23 mouse cellular contexts compared by ENCODE assay signal in the genomic region with DNA sequence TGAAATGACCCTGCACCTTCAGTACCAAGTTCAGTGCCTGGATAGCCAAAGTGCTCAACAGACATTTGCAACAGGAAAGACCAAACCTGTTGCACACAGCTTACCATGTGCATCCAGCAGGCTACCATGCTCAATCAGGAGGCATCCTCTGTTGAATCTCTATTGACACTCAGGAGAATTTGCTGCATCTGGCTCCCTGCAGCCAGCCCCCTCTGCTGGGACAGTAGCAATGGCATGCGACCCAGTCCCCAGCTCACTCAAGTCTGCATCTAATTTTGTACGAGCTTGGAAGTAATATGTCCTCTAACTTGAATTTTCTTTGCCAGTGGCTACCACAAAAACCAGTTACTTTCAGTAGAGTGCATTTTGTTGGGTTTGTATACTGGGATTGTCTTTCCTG.
DNase-seq lines count a peak whose midpoint lies in the region; ATAC-seq and TF ChIP-seq lines count a peak whose summit lies in the region.
"Had no signal": no experiment of that assay in that cellular context is flagged by ENCODE, and none has a peak within 500 bp of the region (broad histone marks: within the 10 kb centered on the region; RNA-seq: fewer than 3 reads in every experiment).

No protein-coding gene starts in this region.

- peaks cover 7% of the 10 kb centered on the region; the same call in 1 of the 2 replicates for H3K4me1 ChIP-seq in embryonic facial prominence, embryonic 15.5 days
- peaks cover 16% of the 10 kb centered on the region; the same call in 1 of the 2 replicates for H3K4me1 ChIP-seq in embryonic facial prominence, embryonic 10.5 days
- H3K4me1 ChIP-seq in heart, embryonic 15.5 days (replicated peaks), result peaks cover 36% of the 10 kb centered on the region
- H3K4me1 ChIP-seq in lung, embryonic 14.5 days (ENCODE audit: insufficient read depth), result peaks cover 3% of the 10 kb centered on the region; the same call in 1 of the 2 replicates
- H3K4me1 ChIP-seq: forebrain, embryonic 12.5 days; hindbrain, embryonic 12.5 days; hindbrain, embryonic 15.5 days had no signal

- intact Hi-C loops in heart, postnatal 14 days (cut with DNase I), result no loop called here

- DNase-seq in embryonic facial prominence, embryonic 10.5 days (ENCODE audit: low spot score), result no peak
- no peak for DNase-seq in heart, postnatal 14 days
- DNase-seq in lung, embryonic 14.5 days, result no peak
- DNase-seq in lung, postnatal 4 days, result no peak
- DNase-seq: adrenal gland, postnatal 10 days; adrenal gland, postnatal 36 days; cerebellum, adult 18-20 months; cerebellum, adult 9-10 months; cerebellum, postnatal 14 days; gastrocnemius, postnatal 25 days; heart, postnatal 10 days had no signal

- 32% methylated on average over 2 of the region's 2 CpGs for WGBS in embryonic facial prominence, embryonic 15.5 days
- 40% methylated on average over 2 of the region's 2 CpGs for WGBS in embryonic facial prominence, embryonic 10.5 days
- WGBS in heart, embryonic 15.5 days, result 41% methylated on average over 2 of the region's 2 CpGs
- 43% methylated on average over 2 of the region's 2 CpGs for WGBS in lung, embryonic 14.5 days

- ATAC-seq in embryonic facial prominence, embryonic 15.5 days (ENCODE audit: insufficient number of reproducible peaks, low FRiP score, low TSS enrichment, low read depth), result peak; percentile 51; the same call in 1 of the 2 replicates
- ATAC-seq in heart, embryonic 15.5 days (replicated peaks; ENCODE audit: insufficient number of reproducible peaks, insufficient read depth, low FRiP score, low read depth), result no peak
- ATAC-seq in lung, embryonic 14.5 days (ENCODE audit: insufficient read depth), result no peak
- ATAC-seq: forebrain, embryonic 15.5 days; intestine, postnatal 0 days; Patski had no signal

- no peak overlapping the region for H3K9ac ChIP-seq in embryonic facial prominence, embryonic 15.5 days
- H3K9ac ChIP-seq in heart, embryonic 15.5 days, result no peak overlapping the region
- no peak overlapping the region for H3K9ac ChIP-seq in lung, embryonic 14.5 days
- H3K9ac ChIP-seq: embryonic facial prominence, embryonic 12.5 days; forebrain, embryonic 12.5 days; forebrain, embryonic 15.5 days; heart, embryonic 13.5 days; hindbrain, embryonic 12.5 days; hindbrain, embryonic 15.5 days had no signal

- H3K27ac ChIP-seq in embryonic facial prominence, embryonic 15.5 days (replicated peaks), result no peak overlapping the region
- H3K27ac ChIP-seq in embryonic facial prominence, embryonic 10.5 days (replicated peaks), result no peak overlapping the region
- H3K27ac ChIP-seq in heart, embryonic 15.5 days, result 0 out of 2 replicates have a peak overlapping the region, but pooled peaks have one; percentile 20
- no peak overlapping the region for H3K27ac ChIP-seq in lung, embryonic 14.5 days (ENCODE audit: low read depth)
- H3K27ac ChIP-seq: embryonic facial prominence, embryonic 12.5 days; forebrain, embryonic 12.5 days; heart, embryonic 13.5 days; hindbrain, embryonic 12.5 days; hindbrain, embryonic 15.5 days had no signal

- TF ChIP-seq CTCF in lung, embryonic 14.5 days (IDR thresholded peaks at IDR 0.05; ENCODE audit: low read depth), result 0 out of 2 replicates have a peak, but pooled peaks have one; percentile 26

- H3K4me3 ChIP-seq in embryonic facial prominence, embryonic 15.5 days (replicated peaks), result no peak overlapping the region
- H3K4me3 ChIP-seq in embryonic facial prominence, embryonic 10.5 days, result no peak overlapping the region
- no peak overlapping the region for H3K4me3 ChIP-seq in heart, embryonic 15.5 days
- H3K4me3 ChIP-seq in lung, embryonic 14.5 days (ENCODE audit: low read depth, low read length), result no peak overlapping the region
- H3K4me3 ChIP-seq: embryonic facial prominence, embryonic 12.5 days; erythroblast, embryonic 14.5 days; forebrain, embryonic 12.5 days; forebrain, embryonic 15.5 days; heart, embryonic 13.5 days; hindbrain, embryonic 12.5 days; hindbrain, embryonic 15.5 days had no signal

- H3K4me2 ChIP-seq in embryonic facial prominence, embryonic 15.5 days (replicated peaks), result no peak overlapping the region
- no peak overlapping the region for H3K4me2 ChIP-seq in heart, embryonic 15.5 days
- H3K4me2 ChIP-seq in lung, embryonic 14.5 days, result no peak overlapping the region
- H3K4me2 ChIP-seq: embryonic facial prominence, embryonic 12.5 days; forebrain, embryonic 12.5 days; forebrain, embryonic 15.5 days; heart, embryonic 13.5 days; hindbrain, embryonic 12.5 days; hindbrain, embryonic 15.5 days had no signal

- H3K36me3 ChIP-seq in embryonic facial prominence, embryonic 15.5 days, result no peaks in the 10 kb centered on the region
- H3K36me3 ChIP-seq in embryonic facial prominence, embryonic 10.5 days (replicated peaks), result no peaks in the 10 kb centered on the region
- no peaks in the 10 kb centered on the region for H3K36me3 ChIP-seq in heart, embryonic 15.5 days
- H3K36me3 ChIP-seq in lung, embryonic 14.5 days (ENCODE audit: insufficient read depth), result no peaks in the 10 kb centered on the region
- H3K36me3 ChIP-seq: embryonic facial prominence, embryonic 12.5 days; forebrain, embryonic 12.5 days; forebrain, embryonic 15.5 days; heart, embryonic 13.5 days; hindbrain, embryonic 12.5 days; hindbrain, embryonic 15.5 days had no signal

- H3K9me3 ChIP-seq in embryonic facial prominence, embryonic 15.5 days (replicated peaks), result no peaks in the 10 kb centered on the region
- no peaks in the 10 kb centered on the region for H3K9me3 ChIP-seq in embryonic facial prominence, embryonic 10.5 days
- H3K9me3 ChIP-seq in heart, embryonic 15.5 days (replicated peaks), result no peaks in the 10 kb centered on the region
- H3K9me3 ChIP-seq in lung, embryonic 14.5 days (ENCODE audit: low read depth, low read length), result no peaks in the 10 kb centered on the region
- H3K9me3 ChIP-seq: embryonic facial prominence, embryonic 12.5 days; forebrain, embryonic 12.5 days; forebrain, embryonic 15.5 days; G1E; heart, embryonic 13.5 days; hindbrain, embryonic 12.5 days; hindbrain, embryonic 15.5 days had no signal

- no peaks in the 10 kb centered on the region for H3K27me3 ChIP-seq in embryonic facial prominence, embryonic 15.5 days
- H3K27me3 ChIP-seq in embryonic facial prominence, embryonic 10.5 days (replicated peaks; ENCODE audit: low read depth, poor library complexity, severe bottlenecking), result no peaks in the 10 kb centered on the region
- no peaks in the 10 kb centered on the region for H3K27me3 ChIP-seq in heart, embryonic 15.5 days
- no peaks in the 10 kb centered on the region for H3K27me3 ChIP-seq in lung, embryonic 14.5 days (ENCODE audit: insufficient read depth, low read length)
- H3K27me3 ChIP-seq: embryonic facial prominence, embryonic 12.5 days; forebrain, embryonic 12.5 days; forebrain, embryonic 15.5 days; heart, embryonic 13.5 days; hindbrain, embryonic 12.5 days; hindbrain, embryonic 15.5 days; Patski had no signal
